Mouse (Mus musculus) ES-Bruce4 (cell line): Measurements from ENCODE around the gene Prdm10. TPM values are rescaled to one million over a fixed set of nuclear protein-coding genes. Genes with fewer than 3 reads are reported as not detected.
A peak's percentile ranks its signal among the peaks of the same experiment; 100 is the strongest.

Experiments
- H3K27ac ChIP-seq: 2 replicates; pipeline ENCODE4 v1.5.1; 2012; ENCODE audit warnings: low read length, inconsistent platforms; ENCODE audit not compliant: insufficient read depth
- H3K27me3 ChIP-seq: 2 replicates; pipeline ENCODE4 v1.6.1; 2012; ENCODE audit warnings: mild to moderate bottlenecking, low read length, inconsistent platforms; ENCODE audit not compliant: control insufficient read depth, poor library complexity, insufficient read depth, severe bottlenecking
- H3K36me3 ChIP-seq: 2 replicates; pipeline ENCODE4 v1.6.1; 2012; ENCODE audit warnings: inconsistent platforms, mild to moderate bottlenecking, low read length, moderate library complexity; ENCODE audit not compliant: control insufficient read depth, poor library complexity, insufficient read depth, severe bottlenecking
- H3K4me1 ChIP-seq: one replicate; pipeline ENCODE4 v1.8.1; 2011; ENCODE audit warnings: low read length; ENCODE audit not compliant: control insufficient read depth, insufficient read depth
- H3K4me3 ChIP-seq: 2 replicates; pipeline ENCODE4 v1.5.1; 2011; ENCODE audit warnings: low read depth, mild to moderate bottlenecking, low read length
- H3K9ac ChIP-seq: 2 replicates; pipeline ENCODE4 v1.6.1; 2012; ENCODE audit warnings: low read depth, mild to moderate bottlenecking, inconsistent platforms; ENCODE audit not compliant: poor library complexity, severe bottlenecking
- H3K9me3 ChIP-seq: replicated peaks from 2 replicates; pipeline ENCODE4 v1.6.1; 2012; ENCODE audit warnings: mild to moderate bottlenecking, low read length, inconsistent platforms; ENCODE audit not compliant: control insufficient read depth, poor library complexity, insufficient read depth, severe bottlenecking
- CTCF ChIP-seq: IDR thresholded peaks from one replicate; pipeline ENCODE4 v1.8.1; 2011; ENCODE audit warnings: low read depth, low read length
- EP300 ChIP-seq: IDR thresholded peaks from 2 replicates; pipeline ENCODE4 v1.6.1; 2011; ENCODE audit warnings: low read depth, low read length; ENCODE audit not compliant: insufficient read depth
- POLR2A ChIP-seq: IDR thresholded peaks from one replicate; pipeline ENCODE4 v1.8.1; 2011; ENCODE audit warnings: low read length; ENCODE audit not compliant: insufficient read depth
- polyA plus RNA-seq: library from polyadenylated mRNA; stranded (reverse); fragments of >200 nt; gene quantifications from 2 replicates; pipeline ENCODE4 v1.2.4, GENCODE M21; 2011; ENCODE audit warnings: low read depth; ENCODE audit not compliant: missing spikeins, insufficient read depth, insufficient read length

Gene Prdm10
- polyA plus RNA-seq, 1 experiment: 18.0 TPM

GRCm38 (mm10) chr9:31272160-31272559, 8.2 kb upstream of the Prdm10 start:
- Histone ChIP-seq H3K27ac (no peak overlapping the region), H3K9me3 (no peaks in the 10 kb centered on the region), H3K4me1 (peaks cover 2% of the 10 kb centered on the region), H3K4me3 (no peak overlapping the region), H3K9ac (no peak overlapping the region), H3K27me3 (no peaks in the 10 kb centered on the region), H3K36me3 (no peaks in the 10 kb centered on the region)
- TF ChIP-seq POLR2A: no peak
- no peak for TF ChIP-seq CTCF

GRCm38 (mm10) chr9:31278651-31279050, 1.7 kb upstream of the Prdm10 start:
- Histone ChIP-seq H3K9ac (peak overlapping the region; percentile 99), H3K9me3 (no peaks in the 10 kb centered on the region), H3K27ac (peak overlapping the region; percentile 96), H3K36me3 (no peaks in the 10 kb centered on the region), H3K27me3 (no peaks in the 10 kb centered on the region), H3K4me3 (no peak overlapping the region), H3K4me1 (peaks cover 3% of the 10 kb centered on the region)
- no peak for TF ChIP-seq POLR2A
- no peak for TF ChIP-seq CTCF
- TF ChIP-seq EP300: no peak

- Histone ChIP-seq H3K9me3 (no peaks in the 10 kb centered on the region), H3K36me3 (no peaks in the 10 kb centered on the region), H3K27me3 (no peaks in the 10 kb centered on the region), H3K9ac (peak overlapping the region; percentile 99), H3K4me1 (peaks cover 3% of the 10 kb centered on the region), H3K4me3 (peak overlapping the region; percentile 77), H3K27ac (peak overlapping the region; percentile 96)
- TF ChIP-seq POLR2A (no peak), CTCF (no peak), EP300 (no peak)
Measured at GRCm38 (mm10) chr9:31279306-31279705, 1.0 kb upstream of the Prdm10 start.

DNA sequence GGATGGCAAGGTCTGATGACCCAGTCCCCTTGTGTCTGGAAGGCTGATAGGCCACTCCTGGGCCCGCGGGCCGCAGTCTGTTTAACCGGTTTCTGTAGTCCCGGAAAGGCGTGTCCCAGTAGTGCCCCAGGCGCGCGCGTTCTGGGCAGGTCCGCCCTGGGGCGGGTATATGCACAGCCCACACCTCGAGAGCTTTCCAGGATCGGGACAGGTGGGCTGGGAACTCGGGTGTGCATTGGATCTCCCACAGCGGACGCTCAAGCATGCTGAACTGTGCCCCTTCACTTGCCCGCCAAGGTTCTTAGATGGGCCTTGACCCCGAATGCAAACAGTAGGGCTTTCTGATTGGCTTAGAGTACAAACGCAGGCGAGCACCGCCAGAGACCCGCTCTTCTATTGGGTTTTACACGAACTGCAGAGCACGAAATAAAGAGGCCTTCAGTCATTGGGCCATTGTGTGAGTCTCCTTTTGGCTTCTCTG, 413 bp upstream of the Prdm10 start:
- no peaks in the 10 kb centered on the region for H3K9me3 ChIP-seq
- no peaks in the 10 kb centered on the region for H3K27me3 ChIP-seq
- no peaks in the 10 kb centered on the region for H3K36me3 ChIP-seq
- H3K4me3 ChIP-seq: peak overlapping the region; percentile 77
- no peak for TF ChIP-seq CTCF
- peak; percentile 85; the same call in 1 of the 2 replicates for TF ChIP-seq EP300
- H3K4me1 ChIP-seq: peaks cover 3% of the 10 kb centered on the region
- peak overlapping the region; percentile 99 for H3K9ac ChIP-seq
- peak overlapping the region; percentile 96 for H3K27ac ChIP-seq

- no peaks in the 10 kb centered on the region for H3K9me3 ChIP-seq
Measured at GRCm38 (mm10) chr9:31281011-31281662, 799 bp downstream of the Prdm10 start.

DNA sequence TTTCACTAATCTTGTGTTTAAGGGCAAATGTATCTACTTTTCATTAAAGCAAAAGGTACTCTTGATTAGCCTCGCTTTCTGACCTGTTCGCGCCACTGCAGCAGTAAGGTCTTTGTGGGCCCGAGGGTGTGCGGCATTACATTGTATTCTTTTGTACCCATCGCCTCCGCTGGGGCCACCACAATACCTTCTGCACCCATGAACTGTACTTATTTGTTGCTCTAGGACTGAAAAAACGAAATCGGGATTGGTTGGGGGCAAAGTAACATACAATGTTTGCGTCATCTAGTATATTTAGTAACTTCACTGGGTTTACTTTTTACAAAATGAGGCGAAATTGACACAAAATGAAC, 1.3 kb downstream of the Prdm10 start:
- H3K4me1 ChIP-seq: peaks cover 3% of the 10 kb centered on the region
- H3K36me3 ChIP-seq: no peaks in the 10 kb centered on the region
- TF ChIP-seq POLR2A (no peak), CTCF (no peak), EP300 (no peak)
- H3K4me3 ChIP-seq: peak overlapping the region; percentile 77
- H3K9ac ChIP-seq: peak overlapping the region; percentile 99
- H3K9me3 ChIP-seq: no peaks in the 10 kb centered on the region
- H3K27me3 ChIP-seq: no peaks in the 10 kb centered on the region
- H3K27ac ChIP-seq: peak overlapping the region; percentile 96

More at GRCm38 (mm10) chr9:31281011-31281662, 799 bp downstream of the Prdm10 start:
- H3K4me3 ChIP-seq: peak overlapping the region; percentile 77
- no peak for TF ChIP-seq CTCF
- no peak for TF ChIP-seq EP300
- TF ChIP-seq POLR2A: no peak
- peak overlapping the region; percentile 96 for H3K27ac ChIP-seq
- H3K36me3 ChIP-seq: no peaks in the 10 kb centered on the region
- peak overlapping the region; percentile 99 for H3K9ac ChIP-seq
- peaks cover 3% of the 10 kb centered on the region for H3K4me1 ChIP-seq
- no peaks in the 10 kb centered on the region for H3K27me3 ChIP-seq
